Mouse (Mus musculus): ENCODE measurements at regions not wholly inside any gene's neighbourhood (a gene's known extent, or its start where the extent isn't known, plus 50 kb on each side); places are given as distances from the start of the nearest gene placed in this dataset.

GRCm38 (mm10) chr2:8115891-8116290 is 606.5 kb upstream of the Celf2 start:
- no peak for DNase-seq (ENCODE audit: low spot score)

GRCm38 (mm10) chr2:8112361-8113073 is 603.2 kb upstream of the Celf2 start:
- no peak for DNase-seq (ENCODE audit: low spot score)

GRCm38 (mm10) chr2:8094157-8094556 is 584.8 kb upstream of the Celf2 start:
- no peak for DNase-seq (ENCODE audit: low spot score)

GRCm38 (mm10) chr2:8067901-8068300 is 558.5 kb upstream of the Celf2 start:
- no peak for DNase-seq (ENCODE audit: low spot score)

- DNase-seq (ENCODE audit: low spot score), result no peak
Measured at GRCm38 (mm10) chr2:8061687-8062086, 552.3 kb upstream of the Celf2 start.

- peak; percentile 51 for DNase-seq (ENCODE audit: low spot score)
Measured at GRCm38 (mm10) chr2:8029212-8029611, 519.8 kb upstream of the Celf2 start.

GRCm38 (mm10) chr2:8027571-8027970 is 518.2 kb upstream of the Celf2 start:
- DNase-seq (ENCODE audit: low spot score), result no peak

- no peak for DNase-seq (ENCODE audit: low spot score)
Measured at GRCm38 (mm10) chr2:8026648-8027047, 517.3 kb upstream of the Celf2 start.

- no peak for DNase-seq (ENCODE audit: low spot score)
Measured at GRCm38 (mm10) chr2:8022651-8023050, 513.3 kb upstream of the Celf2 start.

GRCm38 (mm10) chr2:8022043-8022442 is 512.7 kb upstream of the Celf2 start:
- no peak for DNase-seq (ENCODE audit: low spot score)

- DNase-seq (ENCODE audit: low spot score), result peak; percentile 68
Measured at GRCm38 (mm10) chr2:8012826-8013225, 503.5 kb upstream of the Celf2 start.

- peak; percentile 46 for DNase-seq (ENCODE audit: low spot score)
Measured at GRCm38 (mm10) chr2:7999444-7999843, 490.1 kb upstream of the Celf2 start.

GRCm38 (mm10) chr2:7974471-7974870 is 465.1 kb upstream of the Celf2 start:
- no peak for DNase-seq (ENCODE audit: low spot score)

GRCm38 (mm10) chr2:7963456-7963855 is 454.1 kb upstream of the Celf2 start:
- no peak for DNase-seq (ENCODE audit: low spot score)

- DNase-seq (ENCODE audit: low spot score), result no peak
Measured at GRCm38 (mm10) chr2:7954210-7954609, 444.8 kb upstream of the Celf2 start.

GRCm38 (mm10) chr2:7952846-7953245 is 443.5 kb upstream of the Celf2 start:
- DNase-seq (ENCODE audit: low spot score), result no peak

GRCm38 (mm10) chr2:7944946-7945345 is 435.6 kb upstream of the Celf2 start:
- no peak for DNase-seq (ENCODE audit: low spot score)

- no peak for DNase-seq (ENCODE audit: low spot score)
Measured at GRCm38 (mm10) chr2:7933617-7934016, 424.3 kb upstream of the Celf2 start.

- peak; percentile 38 for DNase-seq (ENCODE audit: low spot score)
Measured at GRCm38 (mm10) chr2:7906271-7906670, 396.9 kb upstream of the Celf2 start.

- DNase-seq (ENCODE audit: low spot score), result peak; percentile 24
Measured at GRCm38 (mm10) chr2:7893787-7894186, 384.4 kb upstream of the Celf2 start.

Measured in left cerebral cortex, adult 11 months (tissue).